Mouse (Mus musculus): ENCODE results near the gene Cacnb2.

DNA sequence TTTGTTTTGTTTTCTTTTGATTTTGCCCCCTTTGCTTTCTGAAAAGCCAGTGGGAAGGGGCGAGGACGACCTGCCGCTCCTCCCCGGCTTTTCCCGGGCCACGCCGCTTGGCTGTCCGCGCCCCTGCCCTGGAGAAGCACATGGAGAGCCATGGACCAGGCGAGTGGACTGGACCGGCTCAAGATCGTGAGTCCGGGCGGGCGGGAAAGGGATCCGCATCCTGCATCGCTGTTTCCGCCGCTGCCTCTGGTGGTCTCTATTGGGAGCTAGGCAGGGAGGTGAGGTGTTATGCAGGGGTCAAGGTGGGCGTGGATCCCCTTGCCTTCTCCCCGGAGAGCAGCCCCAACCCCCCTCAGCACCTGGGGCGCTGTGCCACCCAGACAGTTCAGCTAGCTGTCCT lies 1.9 kb downstream of the Cacnb2 start:
- TF ChIP-seq CTCF (IDR thresholded peaks at IDR 0.05; ENCODE audit: insufficient read depth, low read length): no peak
- no peak for TF ChIP-seq POLR2A (IDR thresholded peaks at IDR 0.05; ENCODE audit: borderline replicate concordance, extremely low read depth, low read depth, low read length)

Data from lung, adult 2 months (tissue).